Mouse (Mus musculus) right cerebral cortex, postnatal 4 days (tissue): ENCODE results near the gene Mrps18a.

Experiments used
- DNase-seq: peaks from one replicate; pipeline ENCODE4 v3.0.0-alpha.2; 2022

The Mrps18a gene

DNA sequence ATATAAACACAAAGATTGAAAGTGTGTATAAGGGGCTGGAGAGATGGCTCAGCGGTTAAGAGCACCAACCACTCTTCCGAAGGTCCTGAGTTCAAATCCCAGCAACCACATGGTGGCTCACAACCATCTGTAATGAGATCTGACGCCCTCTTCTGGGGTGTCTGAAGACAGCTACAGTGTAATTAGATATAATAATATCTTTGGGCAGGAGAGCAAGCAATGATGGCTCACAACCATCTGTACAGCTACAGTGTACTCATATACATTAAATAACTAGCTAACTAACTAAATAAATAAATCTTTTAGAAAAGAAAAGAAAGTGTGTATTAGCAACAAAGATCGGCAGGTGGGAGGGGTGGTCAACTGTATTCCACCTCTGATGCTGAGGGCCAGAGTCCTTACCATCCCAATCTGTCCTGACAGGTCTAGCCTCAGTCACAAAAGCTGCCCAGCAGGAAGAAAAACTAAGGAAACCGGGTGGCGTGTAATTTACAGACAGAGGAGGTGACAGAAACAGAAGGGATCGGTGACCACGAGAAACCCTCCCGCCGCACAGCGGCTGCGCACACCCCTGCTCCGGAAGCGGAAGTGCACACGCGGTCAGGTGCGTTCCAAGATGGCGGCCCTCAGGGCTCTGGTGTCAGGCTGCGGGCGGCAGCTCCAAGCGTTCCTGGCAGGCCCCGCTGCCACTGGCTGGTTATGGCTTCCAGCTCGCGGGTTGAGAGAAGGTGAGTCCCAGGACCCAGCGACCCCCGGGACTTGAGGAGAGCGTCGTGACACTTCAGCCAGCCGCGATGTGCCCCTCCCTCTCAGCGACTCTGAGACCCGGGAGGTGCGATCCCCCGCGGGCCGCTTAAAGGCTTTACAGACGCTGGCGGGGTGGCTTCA lies at the start of gene Mrps18a:
Gene Mrps18a (plus strand): TSS at position 585 of the 888 bp plus-strand sequence.
- peak; percentile 85 for DNase-seq

DNA sequence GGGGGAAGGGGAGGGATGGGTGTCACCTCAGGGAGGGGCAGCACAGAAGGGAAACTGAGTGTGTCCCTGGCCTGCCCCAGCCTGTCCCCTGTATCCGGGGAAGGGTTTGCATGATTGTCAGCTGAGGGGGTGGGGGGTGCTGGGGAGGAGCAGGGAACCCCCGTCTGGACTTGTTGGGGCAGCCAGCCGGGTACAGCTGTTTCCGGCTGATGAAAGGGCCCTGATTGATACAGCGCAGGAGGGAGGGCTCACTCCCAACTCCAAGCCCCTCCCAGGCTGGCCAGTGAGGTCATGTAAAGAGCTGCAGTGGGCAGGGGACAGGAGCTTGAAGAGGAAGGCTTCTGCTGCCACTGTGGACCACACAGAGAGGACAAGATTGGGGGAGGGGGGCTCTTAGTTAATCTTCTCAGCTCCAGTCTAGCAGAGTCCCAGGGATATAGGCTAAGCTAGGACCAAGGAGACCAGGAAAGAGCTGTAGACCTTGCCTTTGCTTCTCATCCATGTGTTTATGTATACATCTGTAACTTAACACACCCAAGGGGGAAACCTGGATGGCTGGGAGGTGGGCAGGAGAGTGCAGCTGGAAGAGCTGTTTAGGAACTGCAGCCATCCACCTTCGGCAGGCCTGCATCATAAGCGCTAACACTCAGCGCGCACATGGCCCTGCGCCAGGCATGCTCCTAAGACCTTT lies 47.4 kb upstream of the Mrps18a start:
- peak; percentile 37 for DNase-seq

DNA sequence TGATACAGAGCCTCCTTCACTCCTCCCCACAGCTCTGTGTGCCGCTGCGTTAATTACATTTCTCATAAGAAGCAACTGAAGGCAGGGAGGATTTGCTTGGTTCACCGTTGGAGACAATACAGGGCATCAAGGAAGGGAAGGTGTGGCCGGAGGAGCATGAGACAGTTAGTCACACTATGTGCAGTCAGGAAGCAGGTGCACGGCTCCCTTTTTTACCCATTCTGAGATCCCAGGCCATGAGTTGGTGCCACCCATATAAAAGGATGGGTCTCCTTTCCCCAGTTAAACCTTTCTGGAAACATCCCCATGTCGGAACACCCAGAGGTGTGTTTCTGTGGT lies 46.8 kb upstream of the Mrps18a start:
- no peak for DNase-seq

DNA sequence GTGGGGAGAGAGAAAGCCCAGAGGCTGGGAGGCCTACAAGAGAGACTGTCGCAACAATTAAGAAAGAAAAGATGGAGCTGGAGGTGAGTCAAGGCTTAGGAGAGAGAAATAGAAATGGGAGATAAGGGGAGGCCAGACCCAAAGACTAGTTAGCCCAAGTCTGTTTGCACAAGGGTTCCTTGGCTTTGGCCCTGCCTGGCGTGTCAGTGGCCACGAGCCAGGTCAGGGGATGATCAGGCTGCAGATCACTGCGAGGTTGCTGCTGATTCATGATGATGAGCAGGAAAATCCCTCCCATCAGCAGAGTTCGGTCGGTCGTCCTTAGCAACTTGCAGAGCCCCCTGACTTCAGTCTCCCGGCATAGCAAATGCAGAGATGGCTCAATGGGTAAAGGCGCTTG lies 40.7 kb upstream of the Mrps18a start:
- no peak for DNase-seq

DNA sequence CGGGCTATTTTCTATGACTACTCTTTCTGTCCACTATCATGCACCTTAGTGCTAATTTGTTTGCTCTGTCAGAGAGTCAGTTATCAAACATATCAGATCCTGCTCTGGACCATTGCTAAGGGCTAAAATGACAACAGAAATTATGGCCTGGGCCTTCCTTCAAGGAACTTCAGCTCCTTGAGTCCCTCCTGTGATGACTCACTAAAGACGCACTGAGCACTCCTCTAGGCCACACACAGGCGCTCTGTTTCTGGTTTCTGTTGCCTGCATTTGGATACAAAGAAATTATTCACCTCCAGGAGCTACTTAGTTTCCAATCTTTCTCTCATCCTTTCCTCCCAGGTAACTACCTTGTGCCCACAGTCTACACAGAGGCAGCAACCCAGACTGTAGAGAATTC lies 39.3 kb upstream of the Mrps18a start:
- DNase-seq = no peak

DNA sequence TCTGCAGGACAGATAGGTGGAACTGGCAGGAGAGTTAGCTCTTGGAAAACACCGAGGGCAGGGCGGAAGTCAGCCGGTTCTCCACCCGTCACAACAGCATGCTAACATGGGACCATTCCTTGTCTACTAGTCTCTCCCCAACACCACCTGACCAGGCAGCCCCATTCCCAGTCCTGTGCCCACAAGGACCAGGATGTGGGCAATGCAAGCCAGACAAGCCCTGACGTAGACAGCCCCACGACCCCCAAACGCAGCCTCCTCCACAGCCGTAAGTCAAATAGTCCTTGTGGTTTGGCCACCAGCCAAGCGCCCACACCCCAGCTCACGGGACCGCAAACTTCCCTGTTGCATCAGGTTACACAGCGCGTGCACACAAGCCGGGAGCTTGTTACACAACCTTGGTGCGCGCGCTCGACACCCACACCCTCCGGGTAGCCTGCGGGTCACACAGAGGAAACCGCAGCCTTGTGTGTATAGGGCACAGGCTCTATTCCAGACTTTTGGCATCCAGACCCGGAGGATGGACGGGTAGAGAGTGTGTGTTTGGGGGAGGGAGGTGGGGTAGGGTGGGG lies 37.0 kb upstream of the Mrps18a start:
- DNase-seq = no peak

DNA sequence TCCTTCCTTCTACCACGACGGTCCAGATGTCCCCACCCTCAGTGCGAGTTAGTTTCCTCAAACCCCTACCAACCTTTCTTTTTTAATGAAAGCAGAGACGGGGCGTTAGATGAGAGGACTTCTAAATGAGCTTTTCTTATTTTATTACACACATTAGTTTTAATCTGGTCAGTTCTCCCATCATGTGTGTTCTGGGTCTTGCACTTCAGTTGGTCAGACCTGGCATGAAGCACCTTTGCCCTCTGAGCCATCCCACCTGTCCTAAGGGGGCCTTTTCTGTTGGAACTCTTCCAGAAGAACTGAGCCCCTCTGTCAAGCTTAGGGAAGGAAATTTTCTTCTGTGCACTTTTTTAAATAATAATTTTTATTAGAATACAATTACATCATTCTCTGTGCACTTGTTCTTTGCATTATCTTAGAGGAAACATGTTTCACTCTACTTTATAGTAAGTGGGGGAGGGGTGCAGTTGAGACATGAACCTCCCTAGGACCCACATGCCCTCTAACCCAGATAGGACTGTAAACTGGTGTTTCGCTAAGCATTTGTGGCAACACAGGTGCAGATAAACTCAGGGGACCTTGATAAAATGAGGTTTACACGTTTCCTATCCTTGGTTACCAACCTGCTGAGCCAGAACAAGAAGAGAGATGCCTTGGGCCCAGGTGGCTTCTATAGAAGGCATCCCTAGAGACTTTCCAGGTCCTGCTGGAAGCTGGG lies 36.2 kb upstream of the Mrps18a start:
- DNase-seq = no peak

DNA sequence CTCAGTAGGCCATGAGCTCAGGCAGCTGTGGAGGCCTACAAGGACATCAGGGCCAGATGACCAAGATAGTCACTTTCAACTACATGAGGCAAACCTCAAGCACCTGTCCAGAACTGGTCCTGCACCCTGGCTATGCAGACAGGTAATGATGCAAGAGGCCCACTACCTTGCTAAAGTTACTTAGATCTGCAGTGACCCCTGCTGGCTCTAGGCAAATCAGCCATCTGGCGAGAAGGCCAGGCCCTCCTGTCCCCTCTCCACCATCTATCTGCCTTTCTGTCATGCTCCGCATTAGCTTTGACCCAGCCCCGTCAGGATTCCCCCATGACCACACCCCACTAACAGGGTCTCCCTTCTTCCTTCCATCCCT lies 35.7 kb upstream of the Mrps18a start:
- no peak for DNase-seq

DNA sequence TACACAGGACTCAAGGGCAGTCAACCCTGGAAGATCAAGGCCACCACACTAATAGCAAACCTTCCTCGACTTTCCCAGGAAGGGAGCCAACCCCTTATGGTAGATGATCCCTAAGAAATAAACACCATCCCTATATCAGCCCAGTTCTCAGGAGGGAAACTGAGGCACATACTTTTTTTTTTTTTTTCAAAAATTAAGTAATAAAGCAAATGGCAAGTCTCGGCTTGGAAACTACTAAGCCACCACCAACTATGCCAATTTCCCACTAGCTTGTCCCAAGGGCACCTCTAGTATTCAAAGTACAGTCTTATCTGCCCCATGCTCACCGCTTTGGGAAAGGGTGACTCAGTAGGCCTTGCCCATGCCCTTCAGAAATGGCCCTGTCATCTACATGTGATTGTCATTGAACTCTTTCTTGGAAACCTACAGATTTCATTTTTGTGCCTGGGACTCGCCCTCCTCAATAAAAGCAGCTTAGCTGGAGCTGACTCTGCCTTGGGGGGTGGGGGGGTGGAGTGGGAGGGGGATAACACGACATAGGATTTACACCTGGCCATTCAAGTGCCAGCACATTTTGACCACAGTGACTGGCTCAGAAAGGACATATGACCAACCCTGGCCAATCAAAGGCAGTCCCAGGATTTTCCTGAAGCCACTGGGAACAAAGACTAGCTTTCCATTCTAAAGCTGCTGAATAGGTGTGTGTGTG lies 35.1 kb upstream of the Mrps18a start:
- no peak for DNase-seq

DNA sequence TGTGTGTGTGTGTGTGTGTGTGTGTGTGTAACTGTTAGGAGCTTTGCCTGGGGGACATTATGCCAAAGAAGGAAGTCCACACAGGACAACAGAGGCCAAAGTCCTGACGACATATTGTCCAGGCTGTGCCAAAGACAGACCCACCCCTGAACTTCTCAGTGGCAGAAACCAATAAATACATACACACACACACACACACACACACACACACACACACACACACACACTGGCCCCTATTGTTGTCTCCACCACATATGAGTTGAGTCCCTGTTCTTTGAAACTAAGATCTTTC lies 34.6 kb upstream of the Mrps18a start:
- DNase-seq = no peak

DNA sequence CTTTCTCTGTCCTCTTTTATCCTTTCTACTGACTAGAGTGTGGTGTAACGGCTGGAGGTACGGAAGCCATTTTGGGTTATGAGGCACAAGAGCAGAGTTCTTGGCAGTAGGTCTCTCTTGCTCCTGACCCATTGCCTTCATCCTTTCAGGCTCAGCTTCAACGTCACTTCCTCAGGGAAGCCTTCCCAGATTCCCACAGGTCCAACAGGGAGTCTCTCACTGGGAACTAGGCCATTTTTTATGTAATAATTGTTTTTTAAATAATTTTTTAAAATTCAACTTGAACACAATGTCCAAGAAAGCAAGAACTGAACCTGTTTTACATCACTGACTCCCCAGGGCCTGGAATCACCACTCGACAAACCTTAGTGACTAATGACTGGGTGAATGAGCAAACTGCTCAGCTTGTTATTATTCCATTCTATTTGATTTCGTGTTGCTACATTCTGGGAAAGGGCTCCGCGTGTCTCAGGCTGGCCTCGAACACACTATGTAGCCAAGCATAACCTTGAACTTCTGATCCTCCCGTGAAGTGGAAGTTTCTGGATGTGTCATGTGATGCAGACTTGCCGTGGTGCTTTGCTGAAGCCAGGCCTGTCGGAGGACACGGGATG lies 32.8 kb upstream of the Mrps18a start:
- no peak for DNase-seq

DNA sequence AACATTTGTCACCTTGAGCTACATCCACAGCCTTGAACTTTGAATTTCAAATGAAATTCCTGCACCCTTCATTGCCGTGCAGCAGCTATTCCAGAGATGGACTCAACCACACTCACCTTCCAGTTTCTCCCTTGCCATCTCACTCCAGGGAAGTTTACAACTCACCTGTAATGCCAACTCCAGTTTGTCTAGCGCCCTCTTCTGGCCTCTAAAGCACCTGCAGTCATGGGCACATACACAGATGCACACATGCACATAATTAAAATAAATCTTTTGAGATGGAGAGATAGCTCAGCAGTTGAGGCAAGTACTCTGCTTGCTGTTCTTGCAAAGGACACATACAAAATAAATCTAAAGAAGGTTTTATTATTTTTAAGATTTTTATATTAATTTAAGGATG lies 31.7 kb upstream of the Mrps18a start:
- no peak for DNase-seq

DNA sequence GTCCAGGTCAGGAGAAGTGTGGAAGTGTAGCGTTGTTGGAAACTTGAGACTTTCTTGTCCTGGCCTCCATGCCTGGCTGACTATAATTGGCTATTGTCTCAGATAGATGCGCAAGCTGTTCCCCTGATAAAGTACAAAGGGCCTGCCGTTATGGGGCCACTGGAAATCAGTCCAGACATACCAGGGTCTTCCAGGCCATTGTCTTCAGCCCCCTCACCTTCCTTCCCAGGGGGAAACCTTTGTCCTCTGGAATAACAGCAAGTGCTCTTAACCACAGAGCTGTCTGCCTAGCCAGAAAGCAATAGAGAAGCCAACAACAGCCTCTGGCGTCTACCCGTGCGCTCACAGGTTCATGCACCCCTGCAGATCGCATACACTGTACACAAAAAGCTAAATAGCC lies 30.4 kb upstream of the Mrps18a start:
- DNase-seq = no peak

DNA sequence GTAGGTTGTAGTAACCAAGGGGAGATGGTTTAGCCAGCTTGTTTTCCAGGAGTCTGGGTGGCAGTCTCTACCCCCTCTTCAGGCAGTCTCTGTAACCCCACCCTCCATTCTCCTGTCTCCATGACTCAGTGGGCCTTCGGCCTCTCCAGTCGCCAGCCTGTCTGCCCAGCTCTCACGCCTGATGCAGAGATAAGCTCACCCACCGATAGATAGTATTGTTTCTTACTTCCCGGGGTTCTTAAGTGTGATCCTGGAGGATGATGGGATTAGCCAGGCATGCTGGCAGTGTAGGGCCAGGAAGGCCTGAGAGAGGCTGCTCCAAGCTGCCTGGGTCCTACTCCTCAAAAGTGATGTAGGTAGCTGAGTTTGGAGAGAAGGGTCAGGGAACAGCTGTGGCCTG lies 29.7 kb upstream of the Mrps18a start:
- no peak for DNase-seq

DNA sequence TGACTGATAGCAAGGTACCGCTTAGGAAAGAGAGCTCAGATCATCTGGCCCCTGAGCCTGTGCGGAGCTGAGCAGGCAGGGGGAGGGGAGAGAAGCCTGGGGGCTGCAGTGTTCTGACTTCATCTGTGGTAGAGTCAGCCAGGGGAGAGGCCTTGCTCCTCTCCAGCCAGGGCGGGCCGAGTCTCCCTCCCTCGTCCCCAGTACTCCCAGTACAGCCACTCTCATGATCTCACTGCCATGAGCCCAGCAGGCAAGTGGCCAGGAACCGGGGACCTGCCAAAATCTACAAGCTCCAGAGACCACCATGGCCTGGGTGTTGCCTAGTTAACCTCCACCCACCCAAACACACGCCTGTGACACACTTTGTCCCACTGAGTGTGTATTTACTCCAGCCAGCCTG lies 29.1 kb upstream of the Mrps18a start:
- no peak for DNase-seq

DNA sequence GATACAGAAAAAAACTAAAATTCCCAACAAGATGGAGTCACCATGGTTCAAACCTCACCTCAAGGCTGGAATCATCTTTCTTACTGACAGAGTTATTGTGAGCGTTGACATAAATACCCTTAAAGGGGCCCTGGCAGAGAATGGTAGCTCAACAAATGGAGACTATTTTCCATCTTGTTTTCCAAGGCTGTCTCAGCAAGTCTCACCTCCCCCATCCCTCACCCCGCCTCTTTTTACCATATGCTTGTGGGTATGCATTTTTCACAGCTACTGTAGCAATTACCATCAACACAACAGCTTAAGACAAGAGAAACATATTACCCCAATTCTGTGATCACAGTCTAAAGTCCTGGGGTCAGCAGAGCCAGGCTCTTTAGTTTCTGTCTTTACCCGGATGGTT lies 27.4 kb upstream of the Mrps18a start:
- DNase-seq = no peak

DNA sequence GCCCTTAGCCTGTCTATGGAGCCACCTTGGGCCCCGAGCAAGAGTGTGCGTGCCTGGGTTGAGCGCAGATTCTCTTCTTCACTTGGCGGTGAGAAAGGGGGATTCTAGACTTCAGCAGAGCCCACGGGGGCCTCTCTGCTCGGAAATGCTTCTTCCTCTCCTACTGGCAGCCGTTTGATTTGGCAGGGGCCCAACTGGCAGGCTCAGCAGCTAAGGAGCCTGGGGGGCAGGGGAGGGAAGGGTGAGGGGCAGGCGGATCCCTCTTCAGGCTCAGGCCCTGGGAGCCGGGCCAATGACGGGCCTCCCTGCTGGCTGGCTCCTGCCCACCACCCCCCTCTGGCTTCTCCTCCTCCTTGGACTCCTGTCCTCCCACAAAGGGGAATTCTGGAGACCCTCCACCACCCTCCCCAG lies 26.7 kb upstream of the Mrps18a start:
- DNase-seq = peak; percentile 89

DNA sequence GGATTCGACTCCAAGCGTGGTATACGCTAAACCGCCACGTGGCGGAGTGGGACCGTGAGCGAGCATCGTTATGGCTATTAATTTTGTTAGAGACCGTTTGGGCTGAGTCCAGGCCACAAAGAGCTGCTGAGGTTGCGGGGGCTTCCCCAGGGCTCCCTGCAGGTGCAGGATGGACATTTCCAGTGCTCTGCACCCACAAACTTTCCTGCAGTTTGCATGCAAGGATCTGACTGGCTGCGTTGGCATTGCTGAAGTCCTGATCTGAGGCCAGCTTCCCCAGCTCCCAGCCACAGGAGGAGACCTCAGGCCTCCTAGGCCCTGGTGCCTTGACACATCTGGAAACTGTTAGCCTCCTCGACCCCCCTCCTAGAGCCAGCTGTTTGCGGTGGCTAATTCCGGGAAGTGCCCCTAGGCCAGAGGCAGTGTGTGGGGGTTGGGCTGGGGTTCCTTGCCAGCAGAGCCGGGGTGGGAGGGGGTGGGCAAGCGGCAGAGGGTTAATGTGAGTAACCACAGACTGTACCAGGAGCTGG lies 24.4 kb upstream of the Mrps18a start:
- DNase-seq = no peak

DNA sequence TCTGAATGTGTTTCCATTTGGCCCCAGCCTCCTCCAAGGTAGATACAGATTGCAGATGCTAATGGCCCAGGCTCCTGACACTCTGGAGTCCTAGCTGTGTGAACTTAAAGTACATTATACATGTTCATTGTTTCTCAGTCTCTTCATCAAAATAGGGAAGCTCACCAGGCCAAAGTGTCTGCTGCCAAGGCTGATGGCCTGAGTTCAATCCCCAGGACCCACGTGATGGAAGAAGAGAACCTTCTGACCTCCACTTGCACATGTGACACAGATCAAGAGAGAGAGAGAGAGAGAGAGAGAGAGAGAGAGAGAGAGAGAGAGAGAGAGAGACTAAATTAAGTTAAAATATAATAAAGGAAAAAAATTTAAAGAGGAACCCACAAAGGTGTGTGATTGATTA lies 19.4 kb upstream of the Mrps18a start:
- DNase-seq = no peak

DNA sequence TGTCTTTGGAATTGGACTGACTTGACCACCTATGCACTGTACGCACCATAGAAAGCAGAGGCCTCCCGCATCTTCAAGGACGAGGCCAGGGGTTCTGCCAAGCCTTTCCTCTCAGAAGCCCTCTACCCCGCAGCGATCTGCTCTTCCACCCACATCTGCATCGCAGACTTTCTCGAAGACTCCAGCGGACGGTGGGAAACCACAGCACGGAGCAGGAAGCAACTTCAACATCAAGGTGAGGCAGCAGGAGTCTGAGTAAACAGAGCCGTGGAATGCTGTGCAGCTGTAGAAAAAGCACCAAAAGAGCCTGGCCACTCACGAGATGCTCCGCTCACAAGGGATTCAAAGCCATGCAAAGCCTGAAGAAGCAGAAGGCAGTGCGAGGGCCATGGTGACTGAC lies 18.9 kb upstream of the Mrps18a start:
- DNase-seq = no peak

DNA sequence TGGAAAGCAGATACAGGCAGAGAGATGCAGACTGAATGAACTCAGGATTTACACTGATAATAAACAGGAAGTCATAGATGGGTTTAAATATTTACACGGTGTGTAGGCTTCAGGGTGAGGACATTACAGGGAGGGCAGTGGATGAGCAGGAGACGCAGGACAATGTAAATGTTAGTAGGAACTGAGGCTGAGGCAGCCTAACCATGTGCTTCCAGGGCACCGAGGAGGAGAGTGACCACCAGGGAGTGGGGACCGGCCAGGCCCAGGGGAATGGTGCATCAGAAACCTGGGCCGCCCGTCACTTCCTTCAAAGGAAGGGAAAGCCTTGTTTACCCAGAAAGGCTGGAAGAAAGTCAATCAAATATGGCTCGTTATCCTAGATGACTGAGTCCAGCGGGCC lies 12.3 kb upstream of the Mrps18a start:
- DNase-seq = no peak

DNA sequence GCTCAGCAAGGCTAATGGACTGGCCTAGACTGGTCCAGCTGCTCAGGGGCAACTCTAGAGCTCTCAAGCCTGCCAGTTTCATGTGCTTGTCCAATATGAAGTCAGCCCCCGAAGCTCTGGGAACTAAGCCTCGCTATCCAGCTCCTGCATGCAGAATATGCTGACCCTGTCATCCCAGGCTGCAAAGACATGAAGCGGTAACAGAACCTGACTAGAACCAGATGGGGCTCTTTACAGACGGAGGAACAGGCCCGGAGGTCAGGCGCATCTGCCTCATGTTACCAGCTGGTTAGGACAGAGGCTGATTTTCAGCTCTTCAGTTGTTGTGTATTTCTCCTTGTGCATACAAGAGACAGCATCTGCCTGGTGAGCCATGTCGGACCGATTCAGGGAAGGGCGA lies 8.9 kb upstream of the Mrps18a start:
- no peak for DNase-seq
